Comparison of ENCODE assay signal across 7 mouse cellular contexts in the genomic region with DNA sequence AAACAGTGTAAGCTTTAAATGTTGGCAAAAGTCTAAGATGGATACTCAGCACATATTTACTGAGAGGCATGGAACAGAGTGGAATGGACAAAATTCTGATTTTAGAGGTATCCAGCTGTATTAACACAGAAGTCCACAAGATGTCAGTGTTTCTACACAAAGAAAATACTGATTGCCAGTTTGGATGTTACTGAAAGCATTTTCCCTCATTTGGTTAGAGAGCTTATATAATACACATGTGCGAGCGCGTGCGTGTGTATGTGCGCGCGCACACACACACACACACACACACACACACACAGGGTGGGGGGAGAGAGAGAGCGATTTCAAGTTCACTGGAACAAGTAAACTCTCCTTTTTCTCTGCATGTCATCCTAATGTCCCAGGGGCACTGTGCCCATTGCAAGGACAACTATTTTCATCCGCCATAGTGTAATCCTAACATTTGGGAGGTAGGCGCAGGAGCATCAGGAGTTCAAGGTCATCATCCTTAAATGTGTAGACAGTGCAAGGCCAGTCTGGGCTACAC. TPM values are rescaled to one million over a fixed set of nuclear protein-coding genes. Genes with fewer than 3 reads are reported as not detected.
DNase-seq lines count a peak whose midpoint lies in the region; ATAC-seq lines count a peak whose summit lies in the region.

No protein-coding gene starts in this region.

- H3K4me1 ChIP-seq in midbrain, embryonic 14.5 days (ENCODE audit: control insufficient read depth, insufficient read depth, low read length) = no peaks in the 10 kb centered on the region

- H3K9ac ChIP-seq in midbrain, embryonic 14.5 days (replicated peaks; ENCODE audit: low read length) = no peak overlapping the region

- H3K27ac ChIP-seq in midbrain, embryonic 14.5 days (replicated peaks; ENCODE audit: low read depth, low read length) = no peak overlapping the region

- H3K27me3 ChIP-seq in midbrain, embryonic 14.5 days (ENCODE audit: control insufficient read depth, insufficient read depth, low read length) = no peaks in the 10 kb centered on the region

- no peak overlapping the region for H3K4me3 ChIP-seq in midbrain, embryonic 14.5 days (replicated peaks; ENCODE audit: low read depth, low read length)

- no peaks in the 10 kb centered on the region for H3K36me3 ChIP-seq in midbrain, embryonic 14.5 days (ENCODE audit: control insufficient read depth, insufficient read depth, low read length)

- peak; percentile 62; the same call in 1 of the 2 replicates for ATAC-seq in midbrain, embryonic 14.5 days (ENCODE audit: low FRiP score, low TSS enrichment)

- 48% methylated on average over 10 of the region's 10 CpGs for WGBS in midbrain, embryonic 14.5 days

- peak; percentile 19 for DNase-seq in urinary bladder, postnatal 25 days (ENCODE audit: low spot score)
- no peak for DNase-seq in urinary bladder, postnatal 4 days (ENCODE audit: low spot score in 2 of 2)
- peak; percentile 74 to 76 for DNase-seq in cerebellum, adult 18-20 months
- DNase-seq in frontal cortex, postnatal 36 days (ENCODE audit: low spot score in 2 of 2) = peak; percentile 51 to 73
- DNase-seq in layer of hippocampus, adult 9-10 months (ENCODE audit: low spot score) = peak; percentile 60
- peak; percentile 81 for DNase-seq in midbrain, embryonic 14.5 days
- peak; percentile 86 for DNase-seq in telencephalon, adult 2 months (ENCODE audit: low read depth, low spot score)

- H3K4me2 ChIP-seq in midbrain, embryonic 14.5 days (ENCODE audit: low read length) = peak overlapping the region; percentile 35

- no peaks in the 10 kb centered on the region for H3K9me3 ChIP-seq in midbrain, embryonic 14.5 days (ENCODE audit: control insufficient read depth, low read length)

RNA-seq across cellular contexts. Expression of gene Clpb, which starts 9.7 kb away (rescaled TPM):
- 32.0 and 38.5 TPM in 2 replicates for polyA plus RNA-seq in midbrain, embryonic 14.5 days (2014; fragmentation: Nextera tagmentation; extraction: Ambion mirVana)

Comparison
In these comparisons a context has a peak if more than half of its experiments do, and no peak if none do; other contexts are left out.
1. DNase-seq: peak in urinary bladder, postnatal 25 days (single experiment), cerebellum, adult 18-20 months (2 of 2), frontal cortex, postnatal 36 days (2 of 2), layer of hippocampus, adult 9-10 months (single experiment), midbrain, embryonic 14.5 days (single experiment) and telencephalon, adult 2 months (single experiment); none in urinary bladder, postnatal 4 days (0 of 2).